Mouse (Mus musculus) 416B (cell line): ENCODE measurements at regions not wholly inside any gene's neighbourhood (a gene's known extent, or its start where the extent isn't known, plus 50 kb on each side); places are given as distances from the start of the nearest gene placed in this dataset.
"Not testable (repeated sequence)": the region's sequence is repeated elsewhere in the genome, so short reads cannot be mapped to it uniquely, and the experiment has no call there.

Source experiments
- DNase-seq: peaks from one replicate; pipeline ENCODE4 v3.0.0; 2011; ENCODE audit warnings: low read depth

DNA sequence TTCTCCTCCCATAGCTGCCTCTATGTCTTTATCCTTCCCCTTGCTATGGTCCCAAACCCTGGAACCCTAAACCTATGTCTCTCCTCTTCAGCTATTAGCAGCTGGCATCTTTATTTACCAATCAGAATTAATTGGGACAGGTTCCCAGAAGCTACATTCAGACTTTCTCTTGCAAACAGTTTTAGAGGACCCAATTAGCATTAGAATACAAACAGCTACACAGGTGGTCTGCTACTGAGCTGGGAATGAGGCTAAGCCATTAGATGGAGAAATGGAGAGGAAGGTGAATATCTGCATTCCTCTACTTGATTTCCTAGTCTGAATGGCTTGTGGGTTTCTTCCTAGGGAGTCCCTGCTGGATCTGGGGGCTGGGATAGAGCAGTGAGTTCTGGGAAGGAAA lies 611.9 kb downstream of the A830018L16Rik start:
- no peak for DNase-seq

DNA sequence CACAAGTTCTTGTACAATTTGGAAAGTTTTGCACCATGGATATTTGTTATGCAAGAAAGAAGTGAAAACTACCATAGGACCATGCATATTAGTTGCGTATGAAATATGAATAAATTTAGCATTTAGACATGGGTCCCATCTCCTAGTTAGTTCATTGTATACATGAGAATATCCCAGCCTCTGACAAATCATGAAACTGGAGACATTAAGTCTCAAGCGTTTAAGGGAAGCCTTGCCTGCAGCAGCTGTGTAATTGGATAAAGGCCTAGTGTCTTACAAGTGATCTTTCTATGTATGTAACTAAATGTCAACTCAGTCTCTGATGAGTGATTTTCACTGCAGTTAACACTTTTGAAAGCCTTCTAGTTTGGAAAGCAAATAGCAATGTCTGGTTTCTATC lies 613.5 kb downstream of the A830018L16Rik start:
- DNase-seq, result no peak

DNA sequence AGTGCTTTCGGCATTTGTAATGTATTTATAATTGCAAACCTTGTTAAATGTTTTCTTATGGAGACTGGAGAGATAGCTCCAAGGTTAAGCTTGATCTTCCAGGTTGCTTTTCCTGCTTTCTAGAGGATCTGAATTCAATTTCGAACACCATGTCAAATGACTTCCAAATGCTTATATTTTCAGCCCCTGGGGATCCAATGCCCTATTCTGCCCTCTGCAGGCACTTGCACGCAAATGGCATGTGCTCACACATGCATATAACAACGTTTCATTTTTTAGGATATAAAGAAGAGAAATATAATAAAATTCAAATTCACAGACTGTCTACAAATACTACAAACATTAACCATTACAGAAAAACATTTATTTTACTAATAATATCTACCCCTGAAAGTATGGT lies 614.2 kb downstream of the A830018L16Rik start:
- no peak for DNase-seq

DNA sequence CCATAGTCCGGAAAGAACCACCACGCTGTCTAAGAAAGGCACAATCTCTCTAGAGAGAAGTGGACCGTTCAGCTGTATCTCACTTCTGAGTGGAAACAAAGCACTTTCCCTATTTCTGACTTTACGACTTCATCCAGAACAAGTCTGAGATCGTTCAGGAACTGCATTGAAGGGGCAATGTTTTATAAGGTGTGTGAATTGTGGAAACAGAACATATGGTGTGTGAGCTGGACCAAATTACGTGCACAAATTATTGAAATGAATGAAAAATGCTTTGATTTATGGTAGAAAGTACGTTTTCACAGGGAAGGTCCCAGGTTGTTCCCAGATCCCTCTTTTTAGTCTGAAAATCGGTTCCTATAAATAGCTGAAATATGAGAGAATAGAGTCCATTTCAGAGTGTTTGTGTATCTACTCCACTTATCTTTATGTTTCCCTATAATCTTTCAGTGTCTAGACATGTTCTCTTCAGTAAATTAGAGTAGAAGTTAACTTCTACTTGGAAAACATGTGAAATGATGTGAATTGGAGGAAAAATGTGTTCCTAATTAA lies 638.1 kb downstream of the A830018L16Rik start:
- no peak for DNase-seq

DNA sequence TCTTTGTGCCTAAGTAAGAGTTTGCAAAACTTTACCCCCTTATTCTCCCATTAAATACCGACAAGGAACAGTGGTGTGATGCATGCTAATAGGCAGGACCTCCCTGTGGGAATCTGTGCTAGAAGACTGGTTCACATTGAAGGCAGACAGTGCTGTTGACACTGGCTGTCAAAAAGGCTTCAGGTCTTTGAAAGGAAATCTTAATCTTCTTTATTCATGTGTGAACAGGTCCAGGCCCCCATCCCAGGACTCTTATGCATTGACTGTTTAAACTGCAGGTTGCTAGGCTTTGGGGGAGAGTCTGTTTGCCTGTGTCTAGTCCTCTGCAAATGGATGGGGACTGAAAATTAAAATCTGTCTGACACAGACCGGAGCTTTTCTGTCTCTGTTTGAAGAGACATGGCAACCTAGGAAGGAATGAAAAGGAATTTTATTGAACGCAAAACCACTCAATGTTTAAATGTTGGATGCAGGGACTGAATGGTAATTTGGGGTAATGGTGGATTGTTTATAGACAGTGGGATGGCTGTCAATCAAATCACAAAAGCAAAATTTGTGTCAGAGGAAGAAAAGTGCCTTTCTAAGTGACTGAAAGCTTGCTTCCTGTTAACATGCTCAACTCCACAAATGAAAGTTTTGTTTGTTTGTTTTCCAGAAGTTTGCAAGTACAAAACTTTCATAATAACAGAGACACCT lies 642.1 kb downstream of the A830018L16Rik start:
- no peak for DNase-seq

DNA sequence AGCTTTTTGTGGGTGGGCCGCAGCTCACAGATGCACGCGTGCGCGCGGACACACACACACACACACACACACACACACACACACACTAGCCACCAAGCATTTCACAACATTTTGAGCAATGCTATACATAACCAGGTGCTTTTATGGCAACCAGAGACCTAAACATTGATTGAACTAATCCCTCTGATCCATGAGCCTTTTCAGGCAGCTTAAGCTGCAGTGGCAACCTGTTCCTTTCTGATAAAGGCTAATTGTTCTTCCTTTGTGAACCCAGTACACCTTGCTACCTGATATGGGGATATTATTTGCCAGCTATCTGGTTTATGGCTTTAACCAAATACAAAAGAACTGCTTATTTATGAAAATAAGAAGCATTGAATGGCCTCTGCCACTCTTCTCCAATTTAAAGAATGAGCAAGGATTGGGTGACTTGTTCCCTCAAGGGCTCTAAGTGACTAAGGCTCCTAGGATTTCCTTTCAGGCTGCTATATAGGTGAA lies 651.2 kb downstream of the A830018L16Rik start:
- no peak for DNase-seq

DNA sequence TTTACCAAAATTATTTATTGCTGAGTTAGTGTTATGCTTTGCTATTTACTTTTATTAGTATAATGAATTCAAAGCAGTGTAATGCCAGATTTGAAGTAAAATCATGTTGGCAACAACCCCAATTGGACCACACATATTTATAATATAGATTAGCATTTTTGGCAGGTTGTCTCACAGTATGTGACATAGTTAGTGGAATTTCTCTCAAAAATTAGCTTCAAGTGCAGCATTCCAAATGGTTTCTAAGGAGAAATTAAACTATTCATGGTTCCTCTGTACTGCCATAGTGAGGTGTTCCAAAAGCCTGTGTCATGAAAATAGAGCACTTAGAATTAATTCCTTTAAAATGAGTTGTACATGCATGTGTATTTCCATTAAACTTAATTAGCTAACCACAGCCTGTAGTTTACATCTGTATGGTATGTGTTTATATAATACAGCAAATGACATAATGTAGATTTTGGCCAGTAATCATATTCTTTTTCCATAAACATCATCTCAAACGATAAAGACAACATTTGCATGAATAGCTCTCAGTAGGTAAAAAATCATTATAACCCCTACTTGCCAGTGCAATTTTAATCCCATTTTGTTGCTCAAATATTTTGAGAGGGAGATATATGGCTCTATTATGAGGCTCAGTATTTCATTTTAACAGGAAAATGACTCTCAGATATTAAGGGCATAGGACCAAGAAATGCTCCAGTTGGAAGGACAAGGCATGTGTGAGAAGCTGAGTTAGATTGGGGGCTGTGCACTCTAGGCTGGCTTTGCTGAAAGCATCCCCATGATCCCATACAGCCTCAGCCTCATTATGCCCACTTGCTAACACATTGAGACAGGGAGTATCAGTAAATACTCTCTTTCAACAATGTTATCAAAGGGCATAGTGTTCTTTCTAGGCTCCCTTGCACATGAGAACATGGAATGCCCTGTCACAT lies 678.9 kb downstream of the A830018L16Rik start:
- no peak for DNase-seq

DNA sequence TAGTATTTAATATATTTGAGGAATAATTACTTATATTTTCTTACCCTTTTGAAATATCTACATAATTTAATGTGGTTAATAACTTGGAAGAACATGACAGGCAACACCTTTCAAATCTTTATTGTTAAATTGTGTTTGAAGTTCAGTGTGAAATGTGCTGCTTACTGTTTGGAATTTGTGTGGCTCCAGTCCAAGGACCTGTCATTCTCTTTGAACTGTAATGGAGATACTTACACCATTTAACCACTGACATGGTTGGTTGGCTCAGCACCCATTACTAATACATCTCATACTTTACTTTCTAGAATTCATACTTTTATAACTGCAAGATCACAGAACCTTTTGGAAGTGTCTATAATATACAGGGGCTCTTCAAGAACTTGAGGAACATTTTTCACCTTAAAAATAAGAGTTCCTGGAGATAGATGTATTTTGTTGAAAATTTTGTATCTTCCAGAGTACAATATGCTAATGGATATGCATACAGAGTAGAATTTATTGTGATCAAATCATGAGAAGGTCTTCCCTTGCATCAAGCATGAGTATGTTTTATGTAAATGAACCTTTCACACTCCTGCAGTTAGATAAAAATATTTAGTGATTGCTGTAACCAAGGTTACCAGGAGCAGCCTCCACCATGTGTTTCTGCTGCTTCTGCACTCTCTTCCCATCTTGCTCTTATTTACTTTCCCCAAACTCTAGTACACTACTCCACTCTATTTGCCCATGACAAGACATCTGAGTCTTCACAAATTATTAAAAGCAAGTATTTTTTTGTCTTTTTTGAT lies 701.3 kb downstream of the A830018L16Rik start:
- no peak for DNase-seq

DNA sequence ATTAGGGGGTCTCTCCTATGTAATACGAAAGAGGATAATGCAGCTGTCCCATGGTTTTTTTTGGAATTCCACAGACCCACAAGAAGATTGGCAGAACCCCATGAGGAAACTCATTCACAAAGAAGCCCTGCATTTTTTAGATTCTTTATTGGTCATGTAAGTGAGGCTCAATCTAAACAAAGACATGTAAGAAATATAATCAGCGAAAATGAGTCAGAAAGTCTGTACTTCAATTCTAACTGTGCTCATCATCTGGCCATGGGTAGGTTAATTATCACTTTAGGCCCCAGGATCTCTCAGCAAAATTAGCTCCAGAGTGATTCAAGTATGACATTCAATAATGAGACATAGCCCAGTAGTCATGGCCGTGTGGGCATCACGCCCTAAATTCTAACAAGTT lies 703.2 kb downstream of the A830018L16Rik start:
- DNase-seq, result no peak

DNA sequence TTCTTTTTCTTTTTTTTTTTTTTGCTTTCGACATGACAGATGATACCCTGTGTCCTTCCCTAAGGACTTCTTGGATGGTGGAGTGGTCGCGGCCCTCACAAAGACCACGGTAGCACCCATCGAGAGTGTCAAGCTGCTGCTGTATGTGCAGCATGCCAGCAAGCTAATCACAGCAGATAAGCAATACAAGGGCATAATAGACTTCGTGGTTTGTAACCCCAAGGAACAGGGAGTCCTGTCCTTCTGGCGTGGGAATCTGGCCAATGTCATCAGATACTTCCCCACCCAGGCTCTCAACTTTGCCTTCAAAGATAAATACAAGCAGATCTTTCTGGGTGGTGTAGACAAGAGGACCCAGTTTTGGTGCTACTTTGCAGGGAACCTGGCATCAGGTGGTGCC lies 707.0 kb downstream of the A830018L16Rik start:
- DNase-seq, result no peak

DNA sequence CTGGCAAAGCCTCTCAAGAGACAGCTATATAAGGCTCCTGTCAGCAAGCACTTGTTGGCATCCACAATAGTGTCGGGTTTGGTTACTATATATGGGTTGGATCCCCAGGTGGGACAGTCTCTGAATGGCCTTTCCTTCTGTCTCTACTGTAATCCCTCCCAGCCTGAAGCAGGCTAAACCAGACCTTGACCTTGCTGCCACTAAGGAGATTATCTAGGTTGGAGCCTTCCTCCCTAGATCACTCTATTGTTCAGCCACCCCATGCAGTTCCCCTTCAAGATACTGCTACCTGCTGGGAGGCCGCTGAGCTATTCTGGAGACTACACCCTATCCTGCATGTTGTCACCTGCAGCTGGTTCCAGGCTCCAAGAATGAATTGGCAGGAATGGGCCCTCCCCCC lies 712.7 kb downstream of the A830018L16Rik start:
- not testable (repeated sequence) for DNase-seq

DNA sequence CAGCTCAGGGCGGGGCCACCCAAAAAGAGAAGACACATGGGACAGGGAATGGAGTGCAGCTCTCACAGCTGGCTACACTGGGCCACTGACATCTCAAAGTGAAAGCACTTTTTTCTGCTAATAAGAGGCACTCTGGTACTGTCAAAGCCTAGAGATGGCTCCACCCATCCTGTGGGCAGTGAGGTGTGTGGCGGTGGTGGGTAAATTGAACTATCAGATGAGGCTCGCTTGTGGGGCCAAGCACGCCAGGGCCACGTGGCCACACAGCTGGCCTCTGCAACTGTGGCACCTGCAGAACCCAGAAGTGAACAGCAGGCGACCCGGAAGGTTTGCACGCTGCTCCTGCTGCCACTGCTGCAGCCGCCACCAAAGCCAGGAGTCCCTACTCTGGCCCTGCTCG lies 756.6 kb downstream of the A830018L16Rik start:
- DNase-seq, result no peak

DNA sequence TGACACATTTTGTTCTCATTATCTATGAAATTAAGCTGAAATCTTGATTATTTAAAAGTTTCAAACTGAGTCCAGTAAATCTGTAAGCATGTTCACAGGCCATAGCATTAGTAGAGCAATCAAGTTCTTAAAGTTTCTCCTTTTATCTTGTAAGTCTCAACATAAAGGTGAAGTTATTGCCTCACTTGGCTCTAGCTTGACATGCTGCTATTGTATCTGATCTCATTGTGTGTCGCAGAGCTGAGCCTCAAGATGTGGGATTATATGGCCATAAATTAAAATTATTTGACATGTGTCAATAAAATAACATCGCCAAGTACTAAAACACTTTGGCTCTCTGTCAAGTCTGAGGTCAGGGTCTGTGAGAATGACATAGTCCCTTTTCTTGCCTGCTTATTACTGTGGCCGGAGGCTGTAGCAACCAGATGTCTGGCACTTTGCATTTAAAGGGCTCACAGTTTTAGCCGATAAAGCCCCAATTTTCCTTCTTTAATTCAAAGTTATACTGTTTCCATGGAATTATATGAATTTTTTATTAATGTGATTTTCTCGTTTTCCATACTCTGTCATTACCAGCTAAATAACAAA lies 775.8 kb downstream of the A830018L16Rik start:
- no peak for DNase-seq

DNA sequence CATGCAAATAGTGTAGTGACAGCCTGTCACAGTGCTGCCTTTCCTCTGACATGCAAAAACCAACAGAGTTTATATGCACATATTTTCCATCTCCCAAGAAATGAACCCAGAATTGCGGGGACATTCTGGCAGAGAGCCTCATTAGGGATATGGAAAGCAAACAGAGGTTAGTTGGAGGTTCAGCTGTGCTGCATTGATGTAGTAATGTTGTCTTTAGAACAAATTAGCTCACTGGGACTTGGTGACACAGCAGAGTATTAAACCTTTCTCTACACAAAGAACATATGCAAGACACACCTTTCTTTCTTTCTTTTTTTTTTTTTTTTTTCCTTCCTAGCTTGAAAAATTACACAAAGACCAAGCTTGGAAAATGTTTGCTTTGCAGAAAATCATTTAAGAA lies 778.7 kb downstream of the A830018L16Rik start:
- no peak for DNase-seq

DNA sequence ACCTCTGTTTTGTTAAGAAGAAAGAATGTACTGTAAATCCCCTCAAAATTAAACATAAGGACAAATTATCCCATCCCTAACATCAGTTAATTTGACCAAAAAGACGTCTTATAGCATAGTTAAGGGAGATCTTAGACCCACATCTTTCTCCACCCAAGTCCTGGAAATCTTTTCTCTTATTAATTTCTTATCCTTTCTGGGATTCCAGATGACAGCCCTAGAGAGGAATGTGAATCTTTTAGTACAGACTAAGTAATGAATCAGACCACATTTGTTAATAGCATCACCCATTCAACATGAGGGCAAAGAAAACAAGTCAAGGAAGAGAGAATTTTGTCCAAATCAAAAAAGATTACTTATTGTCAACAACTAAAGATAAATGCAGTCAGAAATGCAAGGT lies 817.2 kb downstream of the A830018L16Rik start:
- DNase-seq, result no peak

DNA sequence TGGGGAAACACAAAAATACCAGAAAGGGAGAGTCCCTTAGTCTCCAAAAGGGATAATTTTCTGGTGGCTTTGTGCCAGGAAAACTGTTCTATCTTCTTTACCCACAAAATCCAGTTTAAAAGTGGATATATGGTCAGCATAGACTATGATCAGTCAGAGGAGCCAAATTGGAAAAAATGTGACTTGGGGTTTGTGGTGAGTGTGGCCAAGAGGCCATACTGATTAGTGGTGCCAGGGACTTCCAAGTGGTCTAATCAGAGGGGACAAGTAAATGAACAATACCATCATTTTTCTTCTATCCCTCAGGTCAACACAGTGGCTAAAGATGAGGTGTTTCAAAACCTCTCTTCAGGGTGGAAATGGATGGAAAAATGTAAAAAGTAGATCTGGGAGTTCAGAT lies 828.2 kb downstream of the A830018L16Rik start:
- DNase-seq, result no peak

DNA sequence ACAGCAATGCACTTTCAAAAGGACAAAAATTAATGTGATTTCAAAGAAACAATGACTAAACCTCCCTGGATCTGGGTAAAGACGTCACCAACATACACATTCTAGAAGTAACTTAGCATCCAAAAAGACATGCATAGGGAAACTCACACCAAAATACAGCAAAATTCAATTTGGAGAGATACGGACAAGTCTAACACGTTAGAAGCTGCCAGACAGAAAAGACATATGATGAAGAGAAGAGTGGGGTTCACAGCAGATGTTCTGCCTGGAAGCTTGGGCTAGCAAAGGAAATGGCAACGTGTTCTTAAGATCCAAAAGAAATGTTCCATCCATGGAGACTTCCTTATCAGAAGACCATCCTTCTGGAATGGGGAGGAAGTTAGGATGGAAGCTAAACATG lies 868.6 kb downstream of the A830018L16Rik start:
- DNase-seq, result no peak

DNA sequence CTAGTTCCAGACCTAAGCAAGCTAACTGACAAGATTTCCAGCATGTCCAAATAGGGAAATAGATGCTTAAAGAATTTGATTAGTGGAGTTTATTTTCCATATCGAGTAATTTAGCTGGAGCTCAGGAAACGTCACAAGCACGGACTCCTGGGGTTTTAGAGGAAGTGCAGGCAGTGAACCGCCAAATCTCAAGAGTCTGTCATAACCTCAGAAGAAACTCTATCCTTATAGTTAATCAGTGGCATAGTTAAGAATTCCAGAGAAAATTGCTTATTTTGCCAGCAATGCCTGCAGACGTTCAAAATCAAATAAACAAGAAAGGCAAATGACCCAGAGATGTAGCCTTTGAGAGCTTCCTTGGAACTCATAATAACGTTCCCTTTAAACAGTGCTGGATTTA lies 871.6 kb downstream of the A830018L16Rik start:
- DNase-seq, result no peak

DNA sequence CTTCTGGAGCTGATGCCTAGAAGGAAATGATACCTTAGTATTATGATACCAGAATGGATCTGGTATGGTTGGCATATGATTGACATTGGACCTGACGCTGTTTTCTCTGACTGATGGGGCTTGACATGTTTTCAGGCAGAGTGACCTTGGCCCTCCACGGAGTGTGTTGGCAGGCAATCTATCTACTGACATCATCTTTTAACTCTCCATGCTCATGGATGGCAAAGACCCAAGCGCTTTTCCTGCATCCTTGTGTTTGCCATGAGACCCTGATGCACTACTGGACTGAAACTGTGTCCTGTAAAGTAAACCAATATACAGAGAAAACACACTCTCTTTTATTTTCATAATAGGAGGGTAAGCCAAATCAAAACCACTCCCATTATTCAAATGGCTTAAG lies 872.1 kb downstream of the A830018L16Rik start:
- DNase-seq, result no peak

DNA sequence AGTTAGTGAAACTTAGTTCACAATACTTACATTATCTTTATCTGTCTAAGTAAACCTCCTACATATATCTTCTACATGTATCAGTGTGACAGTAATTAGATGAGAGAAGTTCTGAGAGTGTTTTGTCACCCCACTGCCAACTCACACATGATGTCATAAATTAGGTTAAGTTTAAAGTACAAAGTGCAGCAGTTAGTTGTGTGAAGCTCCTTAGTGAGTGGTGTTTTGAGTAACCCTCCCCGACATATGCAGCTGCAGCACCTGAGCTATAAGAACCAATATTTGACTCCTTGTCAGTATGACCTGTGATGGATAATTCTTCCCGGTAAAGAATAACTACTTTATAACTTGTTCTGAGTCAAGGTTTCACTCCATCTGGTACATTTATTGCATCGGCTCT lies 874.6 kb downstream of the A830018L16Rik start:
- no peak for DNase-seq

DNA sequence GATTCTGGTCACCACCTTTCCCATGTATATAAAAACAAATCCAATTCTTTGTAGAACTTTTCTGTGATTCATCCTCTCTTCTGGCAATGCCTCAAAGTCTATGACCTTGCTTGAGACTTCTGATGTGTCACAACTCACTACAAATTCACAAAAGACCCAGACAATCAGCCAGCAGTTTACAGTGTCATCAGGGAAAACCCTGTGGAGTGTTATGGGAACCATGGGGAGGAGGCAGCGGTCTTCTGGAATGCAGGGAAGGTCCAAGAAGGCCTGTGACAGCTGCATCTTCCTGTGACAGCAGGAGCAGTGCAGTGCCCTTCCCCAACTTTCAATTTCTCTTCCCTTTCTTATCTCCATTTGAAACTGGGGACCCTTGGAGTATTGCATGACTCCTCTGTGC lies 877.9 kb downstream of the A830018L16Rik start:
- DNase-seq, result no peak

DNA sequence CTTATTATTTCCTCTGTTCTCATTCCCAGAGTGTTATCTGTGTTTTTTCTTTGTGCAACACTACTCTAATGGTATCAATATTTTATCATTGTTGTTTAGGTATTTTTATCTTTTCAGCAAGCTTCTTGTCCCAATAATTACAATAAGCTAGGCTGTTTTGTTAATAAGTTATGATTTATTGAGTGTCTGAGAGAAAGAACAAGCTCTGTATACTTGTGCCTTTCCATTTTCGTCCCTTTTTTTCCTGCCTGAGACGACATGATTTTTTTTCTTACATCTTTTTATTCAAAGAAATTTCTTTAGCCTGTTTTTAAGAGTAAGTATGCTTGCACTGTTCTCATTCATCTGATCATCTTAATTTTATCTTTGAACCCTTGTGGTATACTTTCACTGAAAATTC lies 904.1 kb downstream of the A830018L16Rik start:
- no peak for DNase-seq
